Mouse (Mus musculus): ENCODE results near the gene Tmem119. TPM values are rescaled to one million over a fixed set of nuclear protein-coding genes. Genes with fewer than 3 reads are reported as not detected.
"Not testable (repeated sequence)": the region's sequence is repeated elsewhere in the genome, so short reads cannot be mapped to it uniquely, and the experiment has no call there.

Tmem119 gene
- polyA plus RNA-seq, 1 experiment from 2014 or later: 7.9 TPM

DNA sequence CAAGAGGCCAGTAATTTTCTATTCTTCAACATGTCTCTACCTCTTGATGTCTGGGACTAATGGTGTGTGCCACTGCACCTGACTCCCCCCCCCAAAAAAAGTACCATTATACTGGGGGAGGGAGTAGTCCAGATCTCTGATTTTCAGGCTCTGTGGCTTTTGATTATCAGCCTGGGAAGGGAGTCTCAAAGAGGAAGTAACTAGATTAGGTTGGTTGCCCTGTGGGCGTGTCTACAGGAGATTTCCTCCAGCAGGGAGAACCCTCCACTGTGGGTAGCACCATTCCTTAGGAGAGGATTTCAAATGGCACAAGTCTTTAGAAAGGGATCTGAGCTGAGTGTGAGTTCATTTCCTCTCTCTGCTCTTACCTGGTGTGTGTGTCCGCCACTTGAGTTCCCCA is 12.3 kb upstream of the Tmem119 start:
- WGBS: 85% methylated on average over 2 of the region's 2 CpGs
- H3K27me3 ChIP-seq (replicated peaks; ENCODE audit: control insufficient read depth, insufficient read depth, low read length): no peaks in the 10 kb centered on the region; the same call in 1 of the 2 replicates
- H3K4me3 ChIP-seq (ENCODE audit: low read length): no peak overlapping the region
- no peak for ATAC-seq
- no peaks in the 10 kb centered on the region for H3K36me3 ChIP-seq (ENCODE audit: control insufficient read depth, insufficient read depth, low read length)
- H3K4me1 ChIP-seq (ENCODE audit: control insufficient read depth, insufficient read depth, low read depth, low read length): no peaks in the 10 kb centered on the region
- H3K27ac ChIP-seq (ENCODE audit: low read depth, low read length): no peak overlapping the region
- H3K9me3 ChIP-seq (ENCODE audit: control insufficient read depth, low read length): 0 out of 2 replicates have a peak, but pooled peaks cover 4% of the 10 kb centered on the region
- H3K9ac ChIP-seq (ENCODE audit: low read depth, low read length): no peak overlapping the region
- no peak overlapping the region for H3K4me2 ChIP-seq (ENCODE audit: low read length)

- H3K27me3 ChIP-seq (replicated peaks; ENCODE audit: control insufficient read depth, insufficient read depth, low read length); H3K4me1 ChIP-seq (ENCODE audit: control insufficient read depth, insufficient read depth, low read depth, low read length); H3K9me3 ChIP-seq (ENCODE audit: control insufficient read depth, low read length); ATAC-seq; H3K36me3 ChIP-seq (ENCODE audit: control insufficient read depth, insufficient read depth, low read length); H3K4me3 ChIP-seq (ENCODE audit: low read length); H3K4me2 ChIP-seq (ENCODE audit: low read length); H3K9ac ChIP-seq (ENCODE audit: low read depth, low read length); H3K27ac ChIP-seq (ENCODE audit: low read depth, low read length): not testable (repeated sequence)
- 20% methylated on average over 11 of the region's 12 CpGs for WGBS
These were observed 11.6 kb upstream of the Tmem119 start for GRCm38 (mm10) chr5:113811824-113812420.

- no peak overlapping the region for H3K9ac ChIP-seq (ENCODE audit: low read depth, low read length)
- H3K27ac ChIP-seq (ENCODE audit: low read depth, low read length): no peak overlapping the region
- H3K9me3 ChIP-seq (ENCODE audit: control insufficient read depth, low read length): 0 out of 2 replicates have a peak, but pooled peaks cover 4% of the 10 kb centered on the region
- no peaks in the 10 kb centered on the region for H3K4me1 ChIP-seq (ENCODE audit: control insufficient read depth, insufficient read depth, low read depth, low read length)
- 92% methylated on average over 4 of the region's 4 CpGs for WGBS
- no peak for ATAC-seq
- H3K27me3 ChIP-seq (replicated peaks; ENCODE audit: control insufficient read depth, insufficient read depth, low read length): no peaks in the 10 kb centered on the region; the same call in 1 of the 2 replicates
- H3K36me3 ChIP-seq (ENCODE audit: control insufficient read depth, insufficient read depth, low read length): no peaks in the 10 kb centered on the region
- no peak overlapping the region for H3K4me2 ChIP-seq (ENCODE audit: low read length)
- no peak overlapping the region for H3K4me3 ChIP-seq (ENCODE audit: low read length)
These were observed 9.8 kb upstream of the Tmem119 start for GRCm38 (mm10) chr5:113810111-113810510.

DNA sequence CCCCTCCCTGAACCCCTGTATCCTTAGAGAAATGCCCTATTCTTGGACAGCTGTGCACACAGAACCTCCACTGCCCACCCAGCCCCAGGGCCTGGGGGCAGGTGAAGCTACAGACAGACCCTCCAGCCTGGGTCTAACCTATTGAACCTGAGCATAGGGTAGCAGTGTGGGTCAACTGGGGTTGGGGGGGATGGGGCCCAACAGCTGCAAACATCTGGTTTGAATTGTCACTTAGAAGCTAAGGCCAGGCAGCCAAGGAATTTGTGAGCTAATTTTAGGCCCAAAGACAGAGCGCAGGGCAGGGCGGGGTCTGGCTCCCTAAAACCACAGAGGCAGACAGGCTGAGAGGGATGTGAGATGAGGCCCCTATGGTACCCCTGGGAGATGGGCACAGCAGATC is 7.9 kb upstream of the Tmem119 start:
- H3K4me3 ChIP-seq (ENCODE audit: low read length): no peak overlapping the region
- no peak for ATAC-seq
- WGBS: 80% methylated on average over 2 of the region's 2 CpGs

GRCm38 (mm10) chr5:113807712-113808111 is 7.4 kb upstream of the Tmem119 start:
- no peak overlapping the region for H3K9ac ChIP-seq (ENCODE audit: low read depth, low read length)
- H3K4me3 ChIP-seq (ENCODE audit: low read length): no peak overlapping the region
- WGBS: 56% methylated on average over 9 of the region's 9 CpGs
- no peaks in the 10 kb centered on the region for H3K36me3 ChIP-seq (ENCODE audit: control insufficient read depth, insufficient read depth, low read length)
- ATAC-seq: no peak
- no peak overlapping the region for H3K27ac ChIP-seq (ENCODE audit: low read depth, low read length)
- H3K9me3 ChIP-seq (ENCODE audit: control insufficient read depth, low read length): 0 out of 2 replicates have a peak, but pooled peaks cover 4% of the 10 kb centered on the region
- no peak overlapping the region for H3K4me2 ChIP-seq (ENCODE audit: low read length)
- H3K27me3 ChIP-seq (replicated peaks; ENCODE audit: control insufficient read depth, insufficient read depth, low read length): no peaks in the 10 kb centered on the region
- H3K4me1 ChIP-seq (ENCODE audit: control insufficient read depth, insufficient read depth, low read depth, low read length): no peaks in the 10 kb centered on the region

More for the DNA sequence above, 7.9 kb upstream of the Tmem119 start:
- Histone ChIP-seq H3K4me2 (ENCODE audit: low read length) (no peak overlapping the region), H3K36me3 (ENCODE audit: control insufficient read depth, insufficient read depth, low read length) (no peaks in the 10 kb centered on the region), H3K9me3 (ENCODE audit: control insufficient read depth, low read length) (0 out of 2 replicates have a peak, but pooled peaks cover 4% of the 10 kb centered on the region), H3K27me3 (replicated peaks; ENCODE audit: control insufficient read depth, insufficient read depth, low read length) (no peaks in the 10 kb centered on the region), H3K4me1 (ENCODE audit: control insufficient read depth, insufficient read depth, low read depth, low read length) (no peaks in the 10 kb centered on the region), H3K27ac (ENCODE audit: low read depth, low read length) (no peak overlapping the region), H3K9ac (ENCODE audit: low read depth, low read length) (no peak overlapping the region)

- H3K27me3 ChIP-seq (replicated peaks; ENCODE audit: control insufficient read depth, insufficient read depth, low read length): no peaks in the 10 kb centered on the region
- no peak overlapping the region for H3K4me3 ChIP-seq (ENCODE audit: low read length)
- ATAC-seq: no peak
- H3K9me3 ChIP-seq (ENCODE audit: control insufficient read depth, low read length): 0 out of 2 replicates have a peak, but pooled peaks cover 4% of the 10 kb centered on the region
- H3K4me2 ChIP-seq (ENCODE audit: low read length): no peak overlapping the region
- no peak overlapping the region for H3K9ac ChIP-seq (ENCODE audit: low read depth, low read length)
- H3K36me3 ChIP-seq (ENCODE audit: control insufficient read depth, insufficient read depth, low read length): no peaks in the 10 kb centered on the region
- 36% methylated on average over 10 of the region's 10 CpGs for WGBS
- no peaks in the 10 kb centered on the region for H3K4me1 ChIP-seq (ENCODE audit: control insufficient read depth, insufficient read depth, low read depth, low read length)
- H3K27ac ChIP-seq (ENCODE audit: low read depth, low read length): no peak overlapping the region
These were observed 6.1 kb upstream of the Tmem119 start for GRCm38 (mm10) chr5:113806414-113806813.

DNA sequence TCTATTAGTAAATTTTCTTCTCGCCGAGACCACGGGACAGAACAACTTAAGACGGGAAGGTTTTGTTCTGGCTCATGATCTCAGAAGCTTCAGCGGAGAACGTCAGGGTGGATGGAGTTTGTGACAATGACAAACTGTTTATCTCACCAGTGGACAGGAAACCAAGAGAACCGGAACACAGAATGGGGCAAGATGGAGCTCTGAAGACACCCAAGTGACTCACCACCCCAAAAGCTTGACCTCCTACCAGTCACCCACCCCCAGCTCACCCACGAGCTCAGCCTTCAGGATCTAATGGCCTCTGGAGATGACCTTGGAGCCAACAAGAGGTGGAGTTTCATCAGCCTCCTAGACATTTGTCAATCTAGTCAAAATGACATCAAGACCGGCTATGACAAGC is 5.0 kb upstream of the Tmem119 start:
- H3K27me3 ChIP-seq (replicated peaks; ENCODE audit: control insufficient read depth, insufficient read depth, low read length): no peaks in the 10 kb centered on the region
- H3K4me2 ChIP-seq (ENCODE audit: low read length): no peak overlapping the region
- H3K9me3 ChIP-seq (ENCODE audit: control insufficient read depth, low read length): no peaks in the 10 kb centered on the region
- no peaks in the 10 kb centered on the region for H3K36me3 ChIP-seq (ENCODE audit: control insufficient read depth, insufficient read depth, low read length)
- H3K9ac ChIP-seq (ENCODE audit: low read depth, low read length): no peak overlapping the region
- no peak overlapping the region for H3K27ac ChIP-seq (ENCODE audit: low read depth, low read length)
- 89% methylated on average over 9 of the region's 9 CpGs for WGBS
- no peak overlapping the region for H3K4me3 ChIP-seq (ENCODE audit: low read length)
- ATAC-seq: no peak
- H3K4me1 ChIP-seq (ENCODE audit: control insufficient read depth, insufficient read depth, low read depth, low read length): no peaks in the 10 kb centered on the region

DNA sequence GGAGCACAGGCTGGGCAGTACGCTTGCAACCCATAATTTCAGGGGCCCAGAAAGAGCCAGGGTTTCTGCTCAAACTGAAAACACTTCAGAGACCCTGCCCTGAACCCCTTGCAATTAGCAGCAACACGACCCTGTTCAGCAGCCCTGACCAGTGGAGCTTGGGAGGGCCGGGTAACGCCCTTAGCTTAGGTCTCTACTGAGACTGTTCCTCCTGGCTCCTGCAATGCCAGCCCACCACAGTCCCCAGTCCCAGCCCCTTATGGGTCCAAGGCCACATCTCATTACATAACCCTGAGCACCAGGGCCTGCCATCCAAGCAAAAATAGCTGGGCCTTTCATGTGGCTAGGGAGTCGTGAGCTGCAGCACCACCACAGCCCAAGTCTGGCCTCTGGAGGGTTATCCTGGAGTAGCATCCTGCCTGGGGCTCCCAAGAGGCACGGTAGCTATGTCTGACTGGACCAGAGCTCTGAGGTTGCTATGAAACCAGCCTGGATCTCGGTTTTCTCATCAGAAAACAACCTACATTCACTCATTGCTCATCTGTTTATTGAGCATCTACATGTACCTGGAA is 4.2 kb upstream of the Tmem119 start:
- no peak for ATAC-seq
- Histone ChIP-seq H3K4me2 (ENCODE audit: low read length) (no peak overlapping the region), H3K9me3 (ENCODE audit: control insufficient read depth, low read length) (no peaks in the 10 kb centered on the region), H3K4me1 (ENCODE audit: control insufficient read depth, insufficient read depth, low read depth, low read length) (no peaks in the 10 kb centered on the region), H3K36me3 (ENCODE audit: control insufficient read depth, insufficient read depth, low read length) (no peaks in the 10 kb centered on the region), H3K9ac (ENCODE audit: low read depth, low read length) (no peak overlapping the region), H3K4me3 (ENCODE audit: low read length) (no peak overlapping the region), H3K27ac (ENCODE audit: low read depth, low read length) (no peak overlapping the region), H3K27me3 (replicated peaks; ENCODE audit: control insufficient read depth, insufficient read depth, low read length) (no peaks in the 10 kb centered on the region)
- WGBS: 64% methylated on average over 7 of the region's 7 CpGs

- ATAC-seq: no peak
- H3K36me3 ChIP-seq (ENCODE audit: control insufficient read depth, insufficient read depth, low read length): no peaks in the 10 kb centered on the region
- no peak overlapping the region; the same call in 1 of the 2 replicates for H3K4me3 ChIP-seq (ENCODE audit: low read length)
- no peak overlapping the region for H3K4me2 ChIP-seq (ENCODE audit: low read length)
- H3K9ac ChIP-seq (ENCODE audit: low read depth, low read length): no peak overlapping the region
- H3K27me3 ChIP-seq (replicated peaks; ENCODE audit: control insufficient read depth, insufficient read depth, low read length): peaks cover 3% of the 10 kb centered on the region; the same call in 1 of the 2 replicates
- no peak overlapping the region for H3K27ac ChIP-seq (ENCODE audit: low read depth, low read length)
- H3K4me1 ChIP-seq (ENCODE audit: control insufficient read depth, insufficient read depth, low read depth, low read length): no peaks in the 10 kb centered on the region
- 38% methylated on average over 5 of the region's 5 CpGs for WGBS
- H3K9me3 ChIP-seq (ENCODE audit: control insufficient read depth, low read length): no peaks in the 10 kb centered on the region
These were observed 625 bp downstream of the Tmem119 start for GRCm38 (mm10) chr5:113799691-113800090.

Measured in hindbrain, embryonic 16.5 days (tissue).